ENCODE assay signal across 8 mouse cellular contexts in genomic region chr16:72027404-72028215, GRCm38 (mm10).
A peak's percentile ranks its signal among the peaks of the same experiment; 100 is the strongest.
DNase-seq lines count a peak whose midpoint lies in the region; ATAC-seq and TF ChIP-seq lines count a peak whose summit lies in the region.

No protein-coding gene starts in this region.

- peak overlapping the region; percentile 86 for H3K4me2 ChIP-seq in heart, embryonic 13.5 days
- peak overlapping the region; percentile 61 for H3K4me2 ChIP-seq in limb, embryonic 14.5 days (replicated peaks; ENCODE audit: low read depth, low read length, severe bottlenecking)

- H3K4me1 ChIP-seq in heart, embryonic 13.5 days: peaks cover 14% of the 10 kb centered on the region; the same call in 1 of the 2 replicates
- H3K4me1 ChIP-seq in limb, embryonic 14.5 days (ENCODE audit: control insufficient read depth, insufficient read depth, low read length): 0 out of 2 replicates have a peak, but pooled peaks cover 4% of the 10 kb centered on the region

- peaks cover 28% of the 10 kb centered on the region for H3K27me3 ChIP-seq in heart, embryonic 13.5 days (replicated peaks)
- H3K27me3 ChIP-seq in limb, embryonic 14.5 days (ENCODE audit: control insufficient read depth, insufficient read depth, low read length): peaks cover 20% of the 10 kb centered on the region

- H3K36me3 ChIP-seq in heart, embryonic 13.5 days: no peaks in the 10 kb centered on the region
- no peaks in the 10 kb centered on the region for H3K36me3 ChIP-seq in limb, embryonic 14.5 days (ENCODE audit: control insufficient read depth, insufficient read depth, low read length)

- 4% methylated on average over 27 of the region's 27 CpGs for whole genome bisulfite sequencing in heart, embryonic 13.5 days
- WGBS in limb, embryonic 14.5 days: 3% methylated on average over 27 of the region's 27 CpGs

- no peak for DNase-seq in heart, adult 11 months
- peak; percentile 93 for DNase-seq in brain, embryonic 14.5 days (ENCODE audit: low read depth)
- peak; percentile 24 to 28 for DNase-seq in frontal cortex, postnatal 36 days (ENCODE audit: low spot score in 2 of 2)
- peak; percentile 46 for DNase-seq in limb, embryonic 14.5 days (ENCODE audit: low spot score)
- DNase-seq in right cerebral cortex, postnatal 4 days: peak; percentile 16
- DNase-seq in gastrocnemius, adult 18-20 months (ENCODE audit: low spot score): no peak
- no peak for DNase-seq in adrenal gland, postnatal 36 days

- no peak overlapping the region; the same call in 1 of the 2 replicates for H3K27ac ChIP-seq in heart, embryonic 13.5 days (replicated peaks)
- no peak overlapping the region for H3K27ac ChIP-seq in limb, embryonic 14.5 days (replicated peaks; ENCODE audit: low read depth, low read length)

- peak; percentile 34; the same call in 1 of the 2 replicates for TF ChIP-seq CTCF in brain, embryonic 14.5 days (IDR thresholded peaks at IDR 0.05; ENCODE audit: borderline replicate concordance, extremely low read depth, insufficient read depth, insufficient read length)

- TF ChIP-seq POLR2A in brain, embryonic 14.5 days (IDR thresholded peaks at IDR 0.05; ENCODE audit: borderline replicate concordance, extremely low read depth, insufficient read depth, insufficient read length, poor library complexity, severe bottlenecking): no peak
- no peak for TF ChIP-seq POLR2A in limb, embryonic 14.5 days (IDR thresholded peaks at IDR 0.05; ENCODE audit: borderline replicate concordance, extremely low read depth, insufficient read depth, insufficient read length)

- H3K9me3 ChIP-seq in heart, embryonic 13.5 days: no peaks in the 10 kb centered on the region
- no peaks in the 10 kb centered on the region for H3K9me3 ChIP-seq in limb, embryonic 14.5 days (ENCODE audit: control insufficient read depth, low read length)

- peak overlapping the region; percentile 62 for H3K4me3 ChIP-seq in heart, embryonic 13.5 days
- peak overlapping the region; percentile 41 for H3K4me3 ChIP-seq in limb, embryonic 14.5 days (replicated peaks; ENCODE audit: low read length)

- peak overlapping the region; percentile 70 for H3K9ac ChIP-seq in heart, embryonic 13.5 days
- H3K9ac ChIP-seq in limb, embryonic 14.5 days (ENCODE audit: low read depth, low read length, severe bottlenecking): peak overlapping the region; percentile 13

- ATAC-seq in heart, embryonic 13.5 days (ENCODE audit: extremely low read depth, insufficient number of reproducible peaks, low FRiP score, low TSS enrichment): no peak
- peak; percentile 67; the same call in 1 of the 2 replicates for ATAC-seq in limb, embryonic 14.5 days (ENCODE audit: low FRiP score, low read depth)

Comparison
In these comparisons a context has a peak if more than half of its experiments do, and no peak if none do; other contexts are left out.
1. DNase-seq: peak in brain, embryonic 14.5 days (single experiment), frontal cortex, postnatal 36 days (2 of 2), limb, embryonic 14.5 days (single experiment) and right cerebral cortex, postnatal 4 days (single experiment); none in heart, adult 11 months (single experiment), gastrocnemius, adult 18-20 months (single experiment) and adrenal gland, postnatal 36 days (0 of 2).